In the genomic region with DNA sequence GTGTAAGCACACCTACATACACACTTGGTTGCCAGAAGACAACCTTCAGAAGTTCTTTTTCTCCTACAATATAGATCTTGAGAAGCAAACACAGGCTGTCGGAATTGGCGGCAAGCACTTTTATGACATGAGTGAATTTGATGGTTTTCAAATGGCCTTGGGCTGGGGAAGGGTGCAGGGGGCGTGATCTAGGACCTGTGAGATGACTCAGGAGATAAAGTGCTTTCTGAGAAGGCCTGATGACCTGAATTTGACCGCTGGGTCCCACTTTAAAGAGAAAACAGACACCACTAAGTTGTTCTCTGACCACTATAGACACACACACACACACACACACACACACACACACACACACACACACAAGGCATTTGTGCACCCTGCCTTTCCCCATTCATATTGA, we compare ENCODE assay signal across 10 mouse cellular contexts.
"Had no signal": no experiment of that assay in that cellular context is flagged by ENCODE, and none has a peak within 500 bp of the region (broad histone marks: within the 10 kb centered on the region; RNA-seq: fewer than 3 reads in every experiment).

No protein-coding gene starts in this region.

- DNase-seq: kidney, adult 2 months; kidney, postnatal 10 days; kidney, postnatal 36 days; liver, embryonic 13.5 days; lung, embryonic 14.5 days; right cerebral cortex, adult 18-20 months; right cerebral cortex, postnatal 14 days; right cerebral cortex, postnatal 4 days; thymus, adult 2 months; thymus, postnatal 25 days had no signal
